Mouse (Mus musculus) lung, postnatal 0 days (tissue): Measurements from ENCODE around the gene Iqcj.

ENCODE experiments used
- CTCF ChIP-seq: IDR thresholded peaks from 2 replicates; pipeline ENCODE4 v1.5.1; 2016; ENCODE audit warnings: antibody characterized with exemption, mild to moderate bottlenecking
- EP300 ChIP-seq: IDR thresholded peaks from 2 replicates; pipeline ENCODE4 v1.6.1; 2016; ENCODE audit warnings: antibody characterized with exemption, mild to moderate bottlenecking, control low read depth

DNA sequence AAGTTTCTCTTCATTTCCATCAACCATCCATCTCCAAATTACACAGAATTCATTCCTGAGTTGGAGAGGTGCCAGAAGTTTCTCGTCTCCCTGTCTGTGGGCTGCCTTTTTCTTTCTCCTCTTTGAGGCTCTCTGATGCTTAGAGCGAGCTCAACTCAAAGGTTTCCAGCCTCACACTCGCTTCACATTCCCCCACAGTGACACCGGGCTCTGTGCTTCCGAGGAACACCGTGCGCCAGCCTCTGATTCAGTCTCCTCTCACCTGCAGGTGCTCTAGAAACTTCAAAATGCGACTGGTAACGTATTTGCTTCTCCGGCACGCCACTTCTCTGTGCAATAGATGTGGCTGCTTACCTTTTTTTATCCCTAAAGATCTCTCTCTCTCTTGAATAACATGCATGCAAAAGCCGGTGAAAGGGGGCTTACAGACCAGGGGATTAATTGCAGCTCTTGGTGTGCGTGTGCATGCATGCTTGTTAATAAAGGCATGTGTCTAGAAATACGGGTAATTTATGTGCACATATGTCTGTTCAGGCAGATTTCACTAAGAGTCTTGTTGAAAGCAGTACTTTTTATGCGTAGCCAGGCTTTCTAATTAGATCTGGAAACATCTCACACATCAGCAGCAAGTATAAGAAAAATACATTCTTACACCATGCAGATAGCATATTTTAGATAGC is at the start of gene Iqcj, which contains the start of gene Iqschfp:
- TF ChIP-seq CTCF: no peak
- no peak for TF ChIP-seq EP300
